Mouse (Mus musculus) CH12.LX (cell line): ENCODE measurements around the gene Larp1. TPM values are rescaled to one million over a fixed set of nuclear protein-coding genes. Genes with fewer than 3 reads are reported as not detected.

Experiments
- DNase-seq: peaks from one replicate; pipeline ENCODE4 v3.0.0-alpha.2; 2013; ENCODE audit errors: extremely low read depth
- H3K27ac ChIP-seq: 2 replicates; pipeline ENCODE4 v1.5.1; 2012; ENCODE audit warnings: low read depth, mild to moderate bottlenecking, control low read depth, moderate library complexity; ENCODE audit not compliant: insufficient read depth
- H3K27me3 ChIP-seq: replicated peaks from 2 replicates; pipeline ENCODE3; 2012; ENCODE audit warnings: inconsistent platforms
- H3K36me3 ChIP-seq, 2 experiments: replicated peaks in 1 of 2; 2 replicates each; pipeline versions ENCODE3 to v1.6.1; 2012; ENCODE audit warnings: inconsistent platforms in 1 of 2, low read length in 1 of 2, mild to moderate bottlenecking in 1 of 2, mixed read lengths in 1 of 2, moderate library complexity in 1 of 2; ENCODE audit not compliant: control insufficient read depth in 1 of 2, insufficient read depth in 1 of 2
- H3K4me1 ChIP-seq, 2 experiments: 2 replicates each; pipeline ENCODE4 v1.6.1; 2012; ENCODE audit warnings: inconsistent platforms in 1 of 2, moderate library complexity in 1 of 2; ENCODE audit not compliant: insufficient read depth in 2 of 2, control insufficient read depth in 1 of 2
- H3K4me2 ChIP-seq: 2 replicates; pipeline ENCODE4 v1.6.1; 2012; ENCODE audit warnings: low read depth, mild to moderate bottlenecking, control low read depth; ENCODE audit not compliant: poor library complexity, insufficient read depth, severe bottlenecking
- H3K4me3 ChIP-seq, 3 experiments: fragments of 150-350 bp in 1 of 3; sonication (generic) in 1 of 3; replicated peaks in 1 of 3; 2 replicates each; pipeline versions ENCODE3 to v1.5.1; 2011 to 2012; ENCODE audit warnings: low read depth in 2 of 3, low read length in 2 of 3, mild to moderate bottlenecking in 2 of 3, moderate library complexity in 2 of 3, control low read depth in 1 of 3, improper control_type of control experiment in 1 of 3, inconsistent platforms in 1 of 3, mixed read lengths in 1 of 3; ENCODE audit not compliant: poor library complexity in 1 of 3
- H3K79me2 ChIP-seq: replicated peaks from 2 replicates; pipeline ENCODE4 v1.6.1; 2012; ENCODE audit warnings: mild to moderate bottlenecking, moderate library complexity; ENCODE audit not compliant: control insufficient read depth, poor library complexity, insufficient read depth, severe bottlenecking; ENCODE audit errors: extremely low read depth
- H3K9ac ChIP-seq: 2 replicates; pipeline ENCODE4 v1.6.1; 2012; ENCODE audit warnings: low read depth, mild to moderate bottlenecking, control low read depth, moderate library complexity; ENCODE audit not compliant: insufficient read depth
- H3K9me3 ChIP-seq: replicated peaks from 2 replicates; pipeline ENCODE3; 2012; ENCODE audit warnings: low read length, inconsistent platforms, mixed read lengths
- BHLHE40 ChIP-seq: IDR thresholded peaks from 2 replicates; pipeline ENCODE4 v1.6.1; 2011; ENCODE audit warnings: mild to moderate bottlenecking, low read depth, low read length, improper control_type of control experiment
- EP300 ChIP-seq: IDR thresholded peaks from 2 replicates; pipeline ENCODE4 v1.6.1; 2011; ENCODE audit warnings: low read length, improper control_type of control experiment
- ETS1 ChIP-seq: conservative IDR thresholded peaks from 2 replicates; pipeline ENCODE4 v1.6.1; 2012; ENCODE audit warnings: low read depth, mild to moderate bottlenecking, inconsistent platforms, low read length, improper control_type of control experiment, moderate library complexity
- GABPA ChIP-seq: IDR thresholded peaks from 2 replicates; pipeline ENCODE4 v1.6.1; 2012; ENCODE audit warnings: low read depth, low read length, improper control_type of control experiment, inconsistent platforms; ENCODE audit not compliant: insufficient replicate concordance
- HCFC1 ChIP-seq: IDR thresholded peaks from 2 replicates; pipeline ENCODE4 v1.6.1; 2012; ENCODE audit warnings: low read depth, mild to moderate bottlenecking, inconsistent platforms, low read length, improper control_type of control experiment
- IRF4 ChIP-seq: IDR thresholded peaks from 2 replicates; pipeline ENCODE4 v1.6.1; 2014; ENCODE audit warnings: low read depth, mild to moderate bottlenecking, inconsistent platforms, low read length, improper control_type of control experiment
- KAT2A ChIP-seq: IDR thresholded peaks from 2 replicates; pipeline ENCODE4 v1.6.1; 2012; ENCODE audit warnings: low read length, improper control_type of control experiment, inconsistent platforms; ENCODE audit not compliant: insufficient replicate concordance
- MAX ChIP-seq: IDR thresholded peaks from 2 replicates; pipeline ENCODE4 v1.6.1; 2011; ENCODE audit warnings: low read length, improper control_type of control experiment
- MAZ ChIP-seq: IDR thresholded peaks from 2 replicates; pipeline ENCODE4 v1.6.1; 2012; ENCODE audit warnings: low read depth, mild to moderate bottlenecking, inconsistent platforms, low read length, improper control_type of control experiment, moderate library complexity
- MEF2A ChIP-seq: IDR thresholded peaks from 2 replicates; pipeline ENCODE4 v1.6.1; 2014; ENCODE audit warnings: low read depth, mild to moderate bottlenecking, inconsistent platforms, low read length, improper control_type of control experiment, borderline replicate concordance
- MXI1 ChIP-seq: IDR thresholded peaks from 2 replicates; pipeline ENCODE4 v1.6.1; 2011; ENCODE audit warnings: mild to moderate bottlenecking, low read depth, low read length, improper control_type of control experiment
- MYC ChIP-seq: IDR thresholded peaks from 2 replicates; pipeline ENCODE4 v1.6.1; 2011; ENCODE audit warnings: low read depth, mild to moderate bottlenecking, improper control_type of control experiment, low read length
- POLR2A ChIP-seq: IDR thresholded peaks from 2 replicates; pipeline ENCODE4 v1.6.1; 2011; ENCODE audit warnings: low read depth, mild to moderate bottlenecking, improper control_type of control experiment, low read length
- POLR2AphosphoS2 ChIP-seq: IDR thresholded peaks from 2 replicates; pipeline ENCODE4 v1.6.1; 2011; ENCODE audit warnings: low read depth, low read length, improper control_type of control experiment
- RCOR1 ChIP-seq: conservative IDR thresholded peaks from 2 replicates; pipeline ENCODE4 v1.6.1; 2012; ENCODE audit warnings: low read depth, mild to moderate bottlenecking, inconsistent platforms, low read length, improper control_type of control experiment
- SIN3A ChIP-seq: IDR thresholded peaks from 2 replicates; pipeline ENCODE4 v1.6.1; 2012; ENCODE audit warnings: low read length, improper control_type of control experiment, inconsistent platforms
- TCF12 ChIP-seq: IDR thresholded peaks from 2 replicates; pipeline ENCODE4 v1.6.1; 2014; ENCODE audit warnings: low read depth, mild to moderate bottlenecking, inconsistent platforms, low read length, improper control_type of control experiment
- UBTF ChIP-seq: IDR thresholded peaks from 2 replicates; pipeline ENCODE4 v1.6.1; 2012; ENCODE audit warnings: low read depth, mild to moderate bottlenecking, inconsistent platforms, low read length, improper control_type of control experiment, moderate library complexity
- USF1 ChIP-seq: IDR thresholded peaks from 2 replicates; pipeline ENCODE4 v1.6.1; 2014; ENCODE audit warnings: low read depth, mild to moderate bottlenecking, inconsistent platforms, low read length, improper control_type of control experiment
- ZC3H11A ChIP-seq: IDR thresholded peaks from 2 replicates; pipeline ENCODE4 v1.6.1; 2012; ENCODE audit warnings: low read depth, mild to moderate bottlenecking, inconsistent platforms, low read length, improper control_type of control experiment
- ZMIZ1 ChIP-seq: IDR thresholded peaks from 2 replicates; pipeline ENCODE4 v1.6.1; 2012; ENCODE audit warnings: low read depth, mild to moderate bottlenecking, inconsistent platforms, low read length, improper control_type of control experiment
- ZNF384 ChIP-seq: IDR thresholded peaks from 2 replicates; pipeline ENCODE4 v1.6.1; 2012; ENCODE audit warnings: low read depth, low read length, improper control_type of control experiment, inconsistent platforms
- dilution Hi-C: fragments of 300-500 bp; cut with MboI; formaldehyde crosslinking; loops from 2 replicates; pipeline ENCODE4 v1.14.3; 2020; ENCODE audit warnings: low sequenced_read_pairs; ENCODE audit not compliant: extremely low pct_unique_long_range_greater_than_20kb, extremely low pct_ligation_motif_present
- in situ Hi-C: fragments of 300-500 bp; cut with MboI; formaldehyde crosslinking; loops from 3 replicates; pipeline ENCODE4 v1.14.3; 2019; ENCODE audit warnings: low sequenced_read_pairs, low pct_ligation_motif_present, low pct_unique_long_range_greater_than_20kb, mixed read lengths
- polyA plus RNA-seq: library from polyadenylated mRNA; unstranded; fragments of >175 nt; gene quantifications from 2 replicates; pipeline ENCODE4 v1.2.1, GENCODE M21; 2012; ENCODE audit warnings: low read depth; ENCODE audit not compliant: insufficient read length
- total RNA-seq, 2 experiments: library from RNA; depleted of rRNA; stranded (reverse); fragments of 300-350 nt in 1 of 2; fragments of >200 nt in 1 of 2; gene quantifications; 2 replicates each; pipeline ENCODE4 v1.2.3; 2012 to 2014

Larp1 gene
- total and polyA plus RNA-seq, 3 experiments: 38.2 to 284 (median 94.1) TPM

DNA sequence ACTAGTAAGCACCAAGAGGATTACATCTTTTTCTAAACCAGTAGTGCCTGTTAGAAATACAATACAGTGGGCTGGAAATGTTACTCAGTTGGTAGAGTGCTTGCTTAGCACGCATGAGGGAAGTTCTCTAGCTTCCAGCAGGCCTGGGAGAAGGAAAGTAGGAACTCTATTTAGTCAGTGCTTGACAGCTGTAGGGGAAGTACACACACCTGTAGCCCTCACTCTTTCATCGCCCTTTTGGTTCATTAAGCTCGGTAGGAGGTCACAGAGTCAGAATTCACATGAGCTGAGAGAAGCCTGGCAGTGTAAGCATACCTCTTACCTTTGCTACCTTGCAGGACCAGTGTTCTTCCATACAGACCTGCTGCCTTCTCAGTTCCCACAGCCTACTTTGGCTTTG lies 17.5 kb downstream of the Larp1 start:
- dilution Hi-C loops: no loop called here
- Histone ChIP-seq H3K79me2 (peaks cover 100% of the 10 kb centered on the region), H3K9ac (no peak overlapping the region), H3K27ac (no peak overlapping the region; the same call in 1 of the 2 replicates), H3K4me2 (no peak overlapping the region), H3K36me3 (peaks cover 2 to 66% of the 10 kb centered on the region in 2 experiments), H3K9me3 (no peaks in the 10 kb centered on the region), H3K27me3 (no peaks in the 10 kb centered on the region)
- in situ Hi-C loops: no loop called here
- TF ChIP-seq UBTF: 0 out of 2 replicates have a peak, but pooled peaks have one; percentile 18
- TF ChIP-seq BHLHE40: peak; percentile 6; the same call in 1 of the 2 replicates
- TF ChIP-seq MAX: 0 out of 2 replicates have a peak, but pooled peaks have one; percentile 19
- peak; percentile 72; the same call in 1 of the 2 replicates for TF ChIP-seq EP300
- TF ChIP-seq USF1: no peak
- TF ChIP-seq KAT2A: no peak
- peak; percentile 37; the same call in 1 of the 2 replicates for TF ChIP-seq MXI1
- TF ChIP-seq GABPA: no peak
- TF ChIP-seq SIN3A: peak; percentile 78
- no peak for TF ChIP-seq POLR2A
- peak; percentile 61; the same call in 1 of the 2 replicates for TF ChIP-seq POLR2AphosphoS2
- no peak for TF ChIP-seq ZMIZ1
- TF ChIP-seq HCFC1: no peak
- TF ChIP-seq ZC3H11A: no peak
- TF ChIP-seq TCF12: peak; percentile 66
- TF ChIP-seq RCOR1: no peak
- TF ChIP-seq IRF4: peak; percentile 31; the same call in 1 of the 2 replicates
- no peak for TF ChIP-seq ZNF384
- peak; percentile 30; the same call in 1 of the 2 replicates for TF ChIP-seq MEF2A
- no peak for TF ChIP-seq MAZ
- no peak for TF ChIP-seq MYC
- peak; percentile 82 for TF ChIP-seq ETS1
- TF ChIP-seq, all 38 proteins: peak for 11
- no peak for DNase-seq
- Histone ChIP-seq H3K4me3 (no peak overlapping the region), H3K4me1 (peaks cover 35 to 90% of the 10 kb centered on the region in 2 experiments)
